Mouse (Mus musculus) stomach, embryonic 15.5 days (tissue): Measurements from ENCODE around the gene Hs3st5. TPM values are rescaled to one million over a fixed set of nuclear protein-coding genes. Genes with fewer than 3 reads are reported as not detected.
"Not testable (repeated sequence)": the region's sequence is repeated elsewhere in the genome, so short reads cannot be mapped to it uniquely, and the experiment has no call there.

Source experiments
- ATAC-seq: fragments of 200-750 bp; cut with Nextera tagmentation; 2 replicates; pipeline ENCODE4 v1.8.0; 2017; ENCODE audit warnings: low read depth, moderate number of reproducible peaks, moderate TSS enrichment; ENCODE audit not compliant: insufficient read depth, low FRiP score
- H3K27ac ChIP-seq: fragments of 300-500 bp; sonication (generic); 2 replicates; pipeline ENCODE4 v1.5.1; 2015; ENCODE audit warnings: mild to moderate bottlenecking, inconsistent platforms
- H3K27me3 ChIP-seq: fragments of 300-500 bp; sonication (generic); replicated peaks from 2 replicates; pipeline ENCODE4 v1.6.1; 2015; ENCODE audit warnings: inconsistent platforms
- H3K36me3 ChIP-seq: fragments of 300-500 bp; sonication (generic); 2 replicates; pipeline ENCODE4 v1.6.1; 2015; ENCODE audit warnings: inconsistent platforms
- H3K4me1 ChIP-seq: fragments of 300-500 bp; sonication (generic); 2 replicates; pipeline ENCODE4 v1.6.1; 2015; ENCODE audit warnings: inconsistent platforms
- H3K4me2 ChIP-seq: fragments of 300-500 bp; sonication (generic); 2 replicates; pipeline ENCODE4 v1.6.1; 2015; ENCODE audit warnings: mild to moderate bottlenecking, inconsistent platforms
- H3K4me3 ChIP-seq: fragments of 300-500 bp; sonication (generic); replicated peaks from 2 replicates; pipeline ENCODE4 v1.5.1; 2015; ENCODE audit warnings: inconsistent platforms
- H3K9ac ChIP-seq: fragments of 300-500 bp; sonication (generic); 2 replicates; pipeline ENCODE4 v1.6.1; 2015; ENCODE audit warnings: inconsistent platforms
- H3K9me3 ChIP-seq: fragments of 300-500 bp; sonication (generic); 2 replicates; pipeline ENCODE4 v1.6.1; 2016; ENCODE audit warnings: inconsistent platforms
- WGBS: fragments of 180-500 bp; shearing (Covaris S2); methylation state at CpG from one replicate; pipeline ENCODE4 v1.1.7; 2015; 5-methylcytosine and 5-hydroxymethylcytosine counted together
- polyA plus RNA-seq: library from polyadenylated mRNA; unstranded; fragments of >200 nt; fragmentation: Nextera tagmentation; extraction: Ambion mirVana; gene quantifications from 2 replicates; pipeline ENCODE4 v1.2.1, GENCODE M21; 2015

Hs3st5 gene
- polyA plus RNA-seq, 1 experiment from 2014 or later: 1.7 TPM

GRCm38 (mm10) chr10:36507991-36508546 is 1.5 kb downstream of the Hs3st5 start:
- peak overlapping the region; percentile 97 for H3K4me2 ChIP-seq
- H3K27ac ChIP-seq: no peak overlapping the region
- no peak for ATAC-seq
- H3K9me3 ChIP-seq: no peaks in the 10 kb centered on the region
- peaks cover 14% of the 10 kb centered on the region for H3K4me1 ChIP-seq
- H3K9ac ChIP-seq: no peak overlapping the region
- peaks cover 21% of the 10 kb centered on the region for H3K27me3 ChIP-seq
- H3K36me3 ChIP-seq: no peaks in the 10 kb centered on the region
- H3K4me3 ChIP-seq: peak overlapping the region; percentile 51
- 2% methylated on average over 18 of the region's 18 CpGs for WGBS

DNA sequence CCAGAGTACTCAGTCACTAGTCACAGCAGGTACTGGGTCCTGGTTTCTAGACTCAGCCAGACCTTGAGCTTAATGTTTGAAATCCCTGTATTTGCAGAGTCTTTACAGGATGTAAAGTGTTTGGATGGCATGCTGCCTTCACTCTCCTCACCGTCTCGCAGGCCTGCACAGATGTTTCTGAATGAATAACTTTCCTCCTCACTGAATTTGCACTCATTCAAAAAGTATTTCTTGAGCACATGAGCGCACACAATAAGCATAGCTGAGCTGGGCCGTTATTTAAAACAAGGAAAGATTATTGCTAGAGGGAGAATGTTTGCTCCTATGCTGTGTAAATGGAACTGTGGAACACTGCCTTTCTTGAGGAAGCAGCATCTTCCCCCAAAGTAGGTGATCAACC is 2.9 kb downstream of the Hs3st5 start:
- H3K4me3 ChIP-seq: no peak overlapping the region
- WGBS: 49% methylated on average over 4 of the region's 4 CpGs
- H3K36me3 ChIP-seq: no peaks in the 10 kb centered on the region
- no peak overlapping the region for H3K9ac ChIP-seq
- no peak overlapping the region for H3K27ac ChIP-seq
- H3K4me2 ChIP-seq: no peak overlapping the region
- no peaks in the 10 kb centered on the region for H3K9me3 ChIP-seq
- no peak for ATAC-seq
- peaks cover 21% of the 10 kb centered on the region for H3K27me3 ChIP-seq
- peaks cover 14% of the 10 kb centered on the region for H3K4me1 ChIP-seq

GRCm38 (mm10) chr10:36523881-36524280 is 17.3 kb downstream of the Hs3st5 start:
- Histone ChIP-seq H3K4me1 (no peaks in the 10 kb centered on the region), H3K9ac (no peak overlapping the region), H3K27ac (no peak overlapping the region), H3K27me3 (no peaks in the 10 kb centered on the region), H3K4me2 (no peak overlapping the region), H3K4me3 (no peak overlapping the region), H3K9me3 (no peaks in the 10 kb centered on the region), H3K36me3 (no peaks in the 10 kb centered on the region)
- no peak for ATAC-seq

- H3K4me1 ChIP-seq: no peaks in the 10 kb centered on the region
- H3K9ac ChIP-seq: no peak overlapping the region
- H3K4me3 ChIP-seq: no peak overlapping the region
- H3K27ac ChIP-seq: no peak overlapping the region
- WGBS: 81% methylated on average over 4 of the region's 4 CpGs
- H3K4me2 ChIP-seq: no peak overlapping the region
- no peak for ATAC-seq
- no peaks in the 10 kb centered on the region for H3K36me3 ChIP-seq
- no peaks in the 10 kb centered on the region for H3K27me3 ChIP-seq
- no peaks in the 10 kb centered on the region for H3K9me3 ChIP-seq
Observed at GRCm38 (mm10) chr10:36533633-36534335, 27.2 kb downstream of the Hs3st5 start.

GRCm38 (mm10) chr10:36546622-36547021 is 40.0 kb downstream of the Hs3st5 start:
- Histone ChIP-seq H3K4me3 (no peak overlapping the region), H3K4me2 (no peak overlapping the region), H3K9me3 (no peaks in the 10 kb centered on the region), H3K4me1 (no peaks in the 10 kb centered on the region), H3K27me3 (no peaks in the 10 kb centered on the region), H3K9ac (no peak overlapping the region), H3K36me3 (no peaks in the 10 kb centered on the region), H3K27ac (no peak overlapping the region)
- no peak for ATAC-seq
- 16% methylated on average over 2 of the region's 2 CpGs for WGBS

DNA sequence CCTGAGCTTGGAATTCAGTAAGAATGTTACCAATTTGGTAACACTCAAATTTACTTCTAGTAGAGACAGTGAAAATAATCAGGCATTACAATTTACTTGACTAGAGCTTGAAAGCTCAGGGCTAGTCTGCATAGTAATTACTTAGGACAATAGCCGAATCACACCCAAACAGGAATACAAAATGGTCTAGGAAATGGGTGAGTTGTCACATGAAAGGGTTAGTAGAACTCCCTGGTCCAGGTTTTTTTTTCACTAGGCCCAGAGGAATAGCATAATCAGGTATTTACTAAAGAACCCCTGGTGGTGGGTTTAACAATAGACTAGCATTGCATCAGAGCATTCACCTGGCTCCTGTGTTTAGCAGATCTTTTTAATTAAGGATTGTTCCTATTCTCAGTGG is 41.1 kb downstream of the Hs3st5 start:
- not testable (repeated sequence) for H3K4me3 ChIP-seq, H3K4me2 ChIP-seq, H3K9me3 ChIP-seq, H3K27ac ChIP-seq, H3K27me3 ChIP-seq, H3K9ac ChIP-seq, H3K4me1 ChIP-seq, ATAC-seq, H3K36me3 ChIP-seq
- 69% methylated on average over 1 of the region's 1 CpGs for WGBS

- no peak for ATAC-seq
- Histone ChIP-seq H3K36me3 (no peaks in the 10 kb centered on the region), H3K4me1 (no peaks in the 10 kb centered on the region), H3K4me3 (no peak overlapping the region), H3K9me3 (no peaks in the 10 kb centered on the region), H3K9ac (no peak overlapping the region), H3K4me2 (no peak overlapping the region), H3K27ac (no peak overlapping the region), H3K27me3 (no peaks in the 10 kb centered on the region)
- WGBS: 63% methylated on average over 4 of the region's 4 CpGs
Observed at GRCm38 (mm10) chr10:36554057-36554456, 47.4 kb downstream of the Hs3st5 start.

- Histone ChIP-seq H3K9me3 (no peaks in the 10 kb centered on the region), H3K9ac (no peak overlapping the region), H3K4me2 (no peak overlapping the region), H3K4me1 (no peaks in the 10 kb centered on the region), H3K4me3 (no peak overlapping the region), H3K27ac (no peak overlapping the region), H3K36me3 (no peaks in the 10 kb centered on the region), H3K27me3 (no peaks in the 10 kb centered on the region)
- whole genome bisulfite sequencing: 41% methylated on average over 6 of the region's 6 CpGs
- ATAC-seq: 0 out of 2 replicates have a peak, but pooled peaks have one; percentile 22
Observed at GRCm38 (mm10) chr10:36554941-36555888, 48.6 kb downstream of the Hs3st5 start.

- H3K9me3 ChIP-seq: no peaks in the 10 kb centered on the region
- H3K36me3 ChIP-seq: no peaks in the 10 kb centered on the region
- H3K4me2 ChIP-seq: no peak overlapping the region
- no peak overlapping the region for H3K27ac ChIP-seq
- 73% methylated on average over 2 of the region's 2 CpGs for WGBS
- H3K9ac ChIP-seq: no peak overlapping the region
- no peak overlapping the region for H3K4me3 ChIP-seq
- H3K4me1 ChIP-seq: no peaks in the 10 kb centered on the region
- no peak for ATAC-seq
- H3K27me3 ChIP-seq: no peaks in the 10 kb centered on the region
Observed at GRCm38 (mm10) chr10:36556128-36556527, 49.5 kb downstream of the Hs3st5 start.

DNA sequence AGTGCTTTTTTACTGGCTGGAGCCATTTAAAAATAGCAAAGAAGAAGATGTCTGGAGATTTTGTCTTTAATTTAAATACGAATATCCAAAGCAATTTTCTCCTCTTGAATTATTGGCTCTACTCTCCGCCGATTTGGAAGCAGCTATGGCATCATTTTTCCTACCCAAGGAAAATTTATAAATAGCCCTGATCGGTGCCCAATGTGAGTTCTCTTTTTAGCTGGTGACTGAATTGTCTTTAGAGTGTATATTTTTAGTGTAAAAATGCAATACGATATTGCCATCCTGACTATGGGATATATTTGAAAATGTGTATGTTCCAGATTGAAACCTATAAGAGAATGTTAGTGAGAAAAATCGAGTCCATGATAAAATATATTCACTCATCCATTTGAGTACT is 51.1 kb downstream of the Hs3st5 start:
- Histone ChIP-seq H3K9me3 (no peaks in the 10 kb centered on the region), H3K4me2 (no peak overlapping the region), H3K9ac (no peak overlapping the region), H3K4me3 (no peak overlapping the region), H3K27ac (no peak overlapping the region), H3K4me1 (no peaks in the 10 kb centered on the region), H3K36me3 (no peaks in the 10 kb centered on the region), H3K27me3 (no peaks in the 10 kb centered on the region)
- no peak for ATAC-seq
- WGBS: 85% methylated on average over 6 of the region's 6 CpGs

GRCm38 (mm10) chr10:36558736-36559135 is 52.1 kb downstream of the Hs3st5 start:
- no peak overlapping the region for H3K9ac ChIP-seq
- H3K36me3 ChIP-seq: no peaks in the 10 kb centered on the region
- H3K9me3 ChIP-seq: no peaks in the 10 kb centered on the region
- 84% methylated on average over 5 of the region's 5 CpGs for WGBS
- H3K4me1 ChIP-seq: no peaks in the 10 kb centered on the region
- H3K4me2 ChIP-seq: no peak overlapping the region
- H3K27ac ChIP-seq: no peak overlapping the region
- H3K27me3 ChIP-seq: no peaks in the 10 kb centered on the region
- H3K4me3 ChIP-seq: no peak overlapping the region
- ATAC-seq: no peak

GRCm38 (mm10) chr10:36567258-36567657 is 60.6 kb downstream of the Hs3st5 start:
- no peak overlapping the region for H3K4me2 ChIP-seq
- H3K9me3 ChIP-seq: no peaks in the 10 kb centered on the region
- no peaks in the 10 kb centered on the region for H3K4me1 ChIP-seq
- no peaks in the 10 kb centered on the region for H3K27me3 ChIP-seq
- no peak overlapping the region for H3K9ac ChIP-seq
- no peak for ATAC-seq
- no peaks in the 10 kb centered on the region for H3K36me3 ChIP-seq
- no peak overlapping the region for H3K27ac ChIP-seq
- WGBS: 51% methylated on average over 2 of the region's 2 CpGs
- no peak overlapping the region for H3K4me3 ChIP-seq
